Mouse (Mus musculus): ENCODE data around the gene Hmox1. TPM values are rescaled to one million over a fixed set of nuclear protein-coding genes. Genes with fewer than 3 reads are reported as not detected.

Hmox1 gene
- polyA plus RNA-seq (2012; rRNA removed): 20.9 and 23.9 TPM in 2 replicates

DNA sequence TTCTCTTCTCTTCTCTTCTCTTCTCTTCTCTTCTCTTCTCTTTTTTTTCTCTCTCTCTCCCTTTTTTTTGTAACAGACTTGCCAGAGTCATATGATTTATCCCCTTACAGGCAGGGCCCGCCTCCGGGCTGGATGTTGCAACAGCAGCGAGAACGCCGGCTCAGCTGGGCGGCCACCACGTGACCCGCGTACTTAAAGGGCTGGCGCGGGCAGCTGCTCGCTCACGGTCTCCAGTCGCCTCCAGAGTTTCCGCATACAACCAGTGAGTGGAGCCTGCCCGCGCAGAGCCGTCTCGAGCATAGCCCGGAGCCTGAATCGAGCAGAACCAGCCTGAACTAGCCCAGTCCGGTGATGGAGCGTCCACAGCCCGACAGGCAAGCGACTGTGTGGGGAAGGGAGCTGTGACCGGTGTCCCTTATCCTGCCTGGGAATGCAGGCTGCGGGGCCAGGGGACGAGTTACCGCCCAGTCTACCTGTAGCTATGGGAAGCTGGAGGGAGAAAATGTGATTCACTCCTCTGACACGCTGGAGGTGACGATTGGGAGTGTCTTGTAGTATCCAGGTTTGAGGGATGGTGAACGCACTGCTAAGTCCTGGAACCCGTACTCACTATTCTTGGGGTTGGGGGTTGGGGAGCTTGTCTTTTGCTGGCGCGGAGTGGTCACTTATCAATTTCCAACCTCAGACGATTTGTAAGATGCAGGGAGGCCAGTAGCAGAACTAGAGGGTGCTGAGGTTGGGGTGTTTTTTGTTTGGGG, at the start of gene Hmox1:
TSS of gene Hmox1 (plus strand) at position 223 of the 758 bp plus-strand sequence.
- peak; percentile 49 for DNase-seq (ENCODE audit: low read depth)

GRCm38 (mm10) chr8:75046303-75046702, 47.1 kb upstream of the Hmox1 start:
- no peak for DNase-seq (ENCODE audit: low read depth)

DNA sequence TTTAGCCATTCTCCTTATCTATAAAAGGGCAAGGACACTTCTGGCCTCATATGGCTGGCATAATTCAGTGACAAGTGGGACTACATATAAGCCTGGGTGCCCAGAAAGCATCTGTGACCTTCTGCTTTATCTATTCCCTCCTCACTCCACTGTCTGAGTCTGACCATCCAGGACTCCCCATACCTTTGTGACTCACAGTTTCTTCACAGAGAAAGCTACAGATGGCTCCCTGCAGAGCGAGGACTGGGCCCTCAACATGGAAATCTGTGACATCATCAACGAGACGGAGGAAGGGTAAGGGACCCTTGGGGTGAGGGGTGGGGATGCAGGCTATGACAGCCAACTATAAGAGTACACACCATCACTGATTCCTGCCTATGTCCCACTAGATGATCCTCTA, 45.6 kb upstream of the Hmox1 start:
- no peak for DNase-seq (ENCODE audit: low read depth)

DNA sequence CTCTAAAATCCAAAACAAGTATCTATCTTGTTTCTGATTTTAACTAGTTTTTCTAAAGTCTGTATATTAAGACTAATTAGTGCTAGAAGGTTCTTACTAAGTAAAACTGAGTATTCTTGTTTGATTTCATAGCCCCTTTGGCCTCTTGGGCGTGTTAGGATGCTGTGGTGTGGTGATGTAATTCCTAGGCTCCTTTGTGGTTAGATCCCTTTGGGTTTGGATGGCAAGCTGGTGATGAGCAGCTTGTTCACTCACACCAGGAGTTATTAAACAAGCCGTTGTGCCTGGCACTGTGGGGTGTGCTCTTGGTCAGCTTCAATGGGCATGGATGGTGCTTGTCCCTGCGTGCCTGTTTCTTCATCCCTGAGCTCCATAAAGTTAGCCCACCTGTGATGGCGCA, 40.1 kb upstream of the Hmox1 start:
- no peak for DNase-seq (ENCODE audit: low read depth)

- DNase-seq (ENCODE audit: low read depth): no peak
Measured at GRCm38 (mm10) chr8:75055673-75056072, 37.7 kb upstream of the Hmox1 start.

- no peak for DNase-seq (ENCODE audit: low read depth)
Measured at GRCm38 (mm10) chr8:75060022-75060421, 33.4 kb upstream of the Hmox1 start.

GRCm38 (mm10) chr8:75060815-75061214, 32.6 kb upstream of the Hmox1 start:
- DNase-seq (ENCODE audit: low read depth): no peak

- no peak for DNase-seq (ENCODE audit: low read depth)
Measured at GRCm38 (mm10) chr8:75063290-75063689, 30.1 kb upstream of the Hmox1 start.

GRCm38 (mm10) chr8:75064790-75065189, 28.6 kb upstream of the Hmox1 start:
- no peak for DNase-seq (ENCODE audit: low read depth)

DNA sequence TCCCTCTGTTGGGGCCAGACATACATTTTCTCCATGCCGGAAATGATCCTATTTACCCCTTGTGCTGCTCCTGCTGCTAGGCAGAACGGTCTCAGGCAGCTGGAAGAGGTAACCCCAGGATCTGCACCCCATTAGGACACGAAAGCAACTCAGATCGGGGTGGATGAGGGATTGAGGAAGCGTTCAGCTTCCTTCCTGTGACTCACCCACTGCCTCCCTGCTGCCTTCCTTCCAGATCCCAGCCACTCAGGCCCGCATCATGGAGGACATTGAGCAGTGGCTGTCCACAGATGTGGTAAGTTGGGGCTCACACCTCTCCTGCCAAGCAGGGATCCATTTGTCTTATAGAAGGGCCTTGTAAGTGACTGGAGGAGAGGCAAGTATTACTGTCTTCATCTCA, 26.1 kb upstream of the Hmox1 start:
- DNase-seq (ENCODE audit: low read depth): no peak

GRCm38 (mm10) chr8:75070297-75070696, 23.1 kb upstream of the Hmox1 start:
- no peak for DNase-seq (ENCODE audit: low read depth)

GRCm38 (mm10) chr8:75071627-75072346, 21.6 kb upstream of the Hmox1 start:
- no peak for DNase-seq (ENCODE audit: low read depth)

DNA sequence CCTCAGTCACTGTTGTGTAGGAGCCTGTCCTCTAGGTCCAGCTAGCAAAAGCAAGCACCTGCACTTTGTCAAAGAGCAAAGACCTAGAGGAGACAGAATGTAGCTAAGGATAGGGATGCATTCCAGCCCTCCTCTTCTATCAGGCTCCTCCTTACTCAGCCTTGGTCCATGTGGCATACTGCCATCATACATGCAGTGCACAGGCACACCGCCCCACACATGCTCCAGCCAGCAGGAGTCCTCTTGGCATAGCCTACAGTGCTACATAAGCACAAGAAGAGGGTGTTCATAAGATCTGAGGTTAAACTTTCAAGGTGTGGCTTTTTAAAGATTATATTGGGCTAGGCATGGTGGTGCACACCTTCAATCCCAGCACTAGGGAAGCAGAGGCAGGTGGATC, 18.5 kb upstream of the Hmox1 start:
- DNase-seq (ENCODE audit: low read depth): no peak

DNA sequence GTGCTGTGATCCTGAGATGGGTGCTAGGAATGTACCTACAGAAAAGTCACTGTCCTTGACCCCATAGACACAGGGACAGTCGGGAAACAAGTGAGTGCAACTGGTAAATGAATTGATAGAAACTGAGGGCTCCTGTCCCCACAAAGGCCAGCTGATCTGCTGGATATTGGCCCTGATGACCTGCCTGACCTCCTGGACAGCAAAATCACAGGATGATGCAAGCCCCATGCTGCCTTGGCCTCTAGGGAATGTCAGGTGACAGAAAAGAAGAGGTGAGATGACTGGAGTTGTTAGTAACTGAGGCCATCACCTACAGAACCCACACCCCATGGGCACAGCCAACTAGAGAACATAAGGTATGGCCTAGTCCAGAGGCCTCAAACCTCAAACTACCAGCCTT, 15.2 kb upstream of the Hmox1 start:
- DNase-seq (ENCODE audit: low read depth): no peak

DNA sequence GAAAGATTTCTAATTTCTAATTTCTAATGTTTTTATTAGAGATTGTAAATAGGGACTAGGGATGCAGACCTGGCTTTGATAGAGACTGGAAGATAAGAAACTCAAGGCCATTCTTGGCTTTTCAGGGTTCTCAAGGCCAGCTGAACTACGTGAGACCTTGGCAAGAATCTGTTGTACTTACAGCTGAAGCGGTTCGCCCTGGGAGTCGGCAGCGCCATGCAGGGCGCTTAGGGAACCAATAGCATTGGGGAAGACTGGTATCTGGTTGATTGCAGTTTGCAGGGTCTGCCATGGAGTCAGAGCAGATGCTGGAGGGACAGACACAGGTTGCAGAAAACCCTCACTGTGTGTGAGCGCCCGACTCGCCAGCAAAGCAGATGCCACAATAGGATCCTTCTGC, 14.6 kb upstream of the Hmox1 start:
- no peak for DNase-seq (ENCODE audit: low read depth)

- DNase-seq (ENCODE audit: low read depth): no peak
Measured at GRCm38 (mm10) chr8:75081364-75082040, 11.9 kb upstream of the Hmox1 start.

GRCm38 (mm10) chr8:75082181-75082805, 11.1 kb upstream of the Hmox1 start:
- no peak for DNase-seq (ENCODE audit: low read depth)

- DNase-seq (ENCODE audit: low read depth): peak; percentile 51
Measured at GRCm38 (mm10) chr8:75083846-75084245, 9.6 kb upstream of the Hmox1 start.

GRCm38 (mm10) chr8:75084382-75085064, 8.9 kb upstream of the Hmox1 start:
- no peak for DNase-seq (ENCODE audit: low read depth)

GRCm38 (mm10) chr8:75086002-75086401, 7.4 kb upstream of the Hmox1 start:
- no peak for DNase-seq (ENCODE audit: low read depth)

- no peak for DNase-seq (ENCODE audit: low read depth)
Measured at GRCm38 (mm10) chr8:75087127-75087526, 6.3 kb upstream of the Hmox1 start.

All from gonadal fat pad, adult 2 months (tissue).